Mouse (Mus musculus) testis, postnatal 14 days (tissue): ENCODE data around the gene Ushbp1.

Experiments
- DNase-seq: peaks from one replicate; pipeline ENCODE4 v3.0.0; 2021; ENCODE audit warnings: low spot score

The Ushbp1 gene

GRCm38 (mm10) chr8:71392871-71393270, 2.7 kb downstream of the Ushbp1 start:
- DNase-seq: no peak

- no peak for DNase-seq
Observed at GRCm38 (mm10) chr8:71392391-71392790, 3.2 kb downstream of the Ushbp1 start.

GRCm38 (mm10) chr8:71391696-71392095, 3.9 kb downstream of the Ushbp1 start:
- DNase-seq: no peak

GRCm38 (mm10) chr8:71388267-71388666, 7.3 kb downstream of the Ushbp1 start:
- DNase-seq: no peak

GRCm38 (mm10) chr8:71385212-71385835, 10.3 kb downstream of the Ushbp1 start:
- no peak for DNase-seq

- no peak for DNase-seq
Observed at GRCm38 (mm10) chr8:71383860-71384259, 11.7 kb downstream of the Ushbp1 start.

- no peak for DNase-seq
Observed at GRCm38 (mm10) chr8:71383396-71383795, 12.2 kb downstream of the Ushbp1 start.

GRCm38 (mm10) chr8:71381971-71382961, 13.3 kb downstream of the Ushbp1 start:
- DNase-seq: peak; percentile 89

- DNase-seq: peak; percentile 76
Observed at GRCm38 (mm10) chr8:71381421-71381970, 14.1 kb downstream of the Ushbp1 start, which contains the start of gene Nr2f6. Gene Nr2f6, minus strand, starts transcription at chr8:71381960.

GRCm38 (mm10) chr8:71380178-71381171, 15.1 kb downstream of the Ushbp1 start:
- no peak for DNase-seq

- no peak for DNase-seq
Observed at GRCm38 (mm10) chr8:71379512-71380075, 16.0 kb downstream of the Ushbp1 start.

- no peak for DNase-seq
Observed at GRCm38 (mm10) chr8:71379008-71379407, 16.6 kb downstream of the Ushbp1 start.

- DNase-seq: peak; percentile 64
Observed at GRCm38 (mm10) chr8:71376423-71377030, 19.1 kb downstream of the Ushbp1 start.

- DNase-seq: peak; percentile 78
Observed at GRCm38 (mm10) chr8:71375581-71376422, 19.8 kb downstream of the Ushbp1 start.

- no peak for DNase-seq
Observed at GRCm38 (mm10) chr8:71374616-71375206, 20.9 kb downstream of the Ushbp1 start.

GRCm38 (mm10) chr8:71373000-71373399, 22.6 kb downstream of the Ushbp1 start:
- no peak for DNase-seq

GRCm38 (mm10) chr8:71372427-71372826, 23.2 kb downstream of the Ushbp1 start:
- no peak for DNase-seq

GRCm38 (mm10) chr8:71371236-71371848, 24.3 kb downstream of the Ushbp1 start, which contains the start of gene Ocel1:
Gene Ocel1, plus strand, starts transcription at chr8:71371298.
- DNase-seq: peak; percentile 98
